Mouse (Mus musculus): ENCODE measurements at regions not wholly inside any gene's neighbourhood (a gene's known extent, or its start where the extent isn't known, plus 50 kb on each side); places are given as distances from the start of the nearest gene placed in this dataset.

GRCm38 (mm10) chr5:77483053-77483717, 75.3 kb upstream of the Igfbp7 start:
- no peak for DNase-seq (ENCODE audit: low spot score)

GRCm38 (mm10) chr5:77481811-77482210, 74.0 kb upstream of the Igfbp7 start:
- no peak for DNase-seq (ENCODE audit: low spot score)

DNA sequence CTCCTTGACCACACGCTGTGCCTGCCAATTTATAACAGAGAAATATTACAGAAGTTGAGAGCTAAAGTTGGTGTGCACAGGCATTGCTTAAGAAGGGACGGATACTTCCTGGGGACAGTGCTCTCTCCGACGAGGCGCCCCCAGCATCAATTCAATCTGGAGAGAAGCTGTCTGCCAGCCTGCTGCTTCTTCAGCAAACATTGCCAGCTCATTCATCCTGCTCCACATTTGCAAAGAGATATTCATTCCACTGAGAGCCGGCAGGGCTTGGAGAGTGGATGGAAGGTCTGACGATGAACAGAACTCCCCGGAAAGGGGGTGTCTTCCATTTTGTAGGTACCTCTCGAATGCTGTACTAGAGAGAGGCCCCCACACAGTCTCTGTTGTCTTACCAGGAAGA, 70.0 kb upstream of the Igfbp7 start:
- no peak for DNase-seq (ENCODE audit: low spot score)

- DNase-seq (ENCODE audit: low spot score) = no peak
Observed at GRCm38 (mm10) chr5:77473896-77474486, 66.2 kb upstream of the Igfbp7 start.

- DNase-seq (ENCODE audit: low spot score) = no peak
Observed at GRCm38 (mm10) chr5:77469236-77469766, 61.5 kb upstream of the Igfbp7 start.

DNA sequence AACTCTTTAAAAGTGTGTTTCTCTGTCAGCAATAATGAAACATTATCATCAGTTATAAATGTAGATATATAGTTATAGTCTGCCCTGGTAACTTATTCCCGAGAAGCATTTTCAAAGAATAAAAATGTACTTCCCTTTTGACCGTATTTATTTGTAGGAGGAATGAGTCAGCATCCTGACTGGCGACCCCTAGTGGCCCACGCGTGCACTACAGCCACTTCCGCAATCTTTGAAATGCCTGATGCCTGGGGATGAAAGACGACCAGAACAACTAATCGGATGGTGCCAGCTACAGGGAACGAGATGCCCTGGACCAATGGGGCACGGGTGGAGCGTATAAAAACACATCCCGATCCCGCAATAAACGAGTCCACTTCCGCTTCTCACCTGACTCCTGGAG, 60.6 kb upstream of the Igfbp7 start:
- DNase-seq (ENCODE audit: low spot score) = peak; percentile 70

DNA sequence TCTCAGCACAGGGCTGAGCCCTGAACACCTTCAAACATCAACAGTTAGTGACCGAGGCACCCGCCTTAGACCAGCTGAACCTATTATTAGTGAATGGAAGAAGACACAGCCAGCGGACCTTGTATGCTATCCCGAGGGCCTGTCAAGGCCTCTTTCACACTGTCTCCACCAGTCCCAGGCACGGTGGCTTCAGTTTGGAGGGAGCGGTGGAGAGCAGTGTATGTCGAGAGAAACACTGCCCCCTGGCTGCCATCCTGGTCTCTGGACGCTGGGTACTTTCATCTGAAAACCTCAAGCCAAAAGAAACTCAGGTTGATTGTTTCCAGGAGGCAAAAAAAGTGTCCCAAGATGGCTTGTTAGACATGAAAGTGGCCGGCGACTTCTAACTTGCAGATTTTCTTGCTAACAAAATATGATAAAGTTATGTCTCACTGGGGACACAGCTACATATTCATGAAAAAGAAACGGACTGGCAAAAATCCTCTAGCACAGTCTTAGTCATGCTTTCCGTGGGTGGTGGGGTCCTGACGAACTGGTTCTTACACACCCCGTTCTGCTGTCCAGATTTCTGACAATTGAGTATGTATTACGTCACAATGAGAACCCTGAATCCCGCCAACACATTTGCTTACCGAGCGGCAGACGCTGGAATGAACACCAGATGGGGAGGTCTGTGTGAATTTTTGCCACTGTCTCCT, 57.2 kb upstream of the Igfbp7 start:
- peak; percentile 79 for DNase-seq (ENCODE audit: low spot score)

DNA sequence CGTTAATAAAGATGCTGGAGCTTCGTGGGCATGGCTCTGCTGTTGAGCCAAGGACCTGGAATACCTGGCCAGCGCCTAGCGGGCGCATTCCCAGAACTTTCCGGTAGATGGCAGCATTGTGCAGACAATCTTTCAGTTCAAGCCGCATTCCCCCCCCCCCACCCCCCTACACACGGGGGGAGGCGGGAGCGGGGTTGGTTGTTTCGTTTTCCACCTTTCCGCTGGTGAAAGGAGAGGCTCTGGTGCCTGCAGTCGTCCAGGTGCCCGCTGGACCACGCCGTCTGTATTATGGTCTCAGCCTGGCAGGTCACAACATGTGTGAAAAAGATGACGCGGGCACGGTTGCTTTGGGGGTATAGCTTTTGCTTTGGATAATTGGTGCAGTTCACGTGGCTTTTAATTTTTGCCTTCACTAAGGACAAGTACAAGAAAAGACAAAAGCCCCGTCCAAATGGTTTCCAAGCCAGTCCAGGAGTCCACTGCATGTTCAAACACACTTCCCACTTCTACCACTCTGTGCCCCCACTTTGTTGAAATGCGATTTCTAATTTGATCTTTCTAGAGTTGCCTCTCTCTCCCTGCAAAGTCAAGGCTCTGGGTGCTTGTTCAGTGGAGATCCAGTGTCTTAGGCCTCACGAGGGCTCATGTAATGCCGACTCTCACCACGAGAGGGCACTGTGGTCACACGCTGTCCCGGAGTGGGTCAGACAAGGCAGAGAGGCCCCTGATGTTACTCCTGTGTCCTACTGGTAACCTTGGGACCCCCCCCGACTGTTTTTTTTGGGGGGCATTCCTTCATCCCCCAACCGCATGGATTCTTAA, 52.3 kb upstream of the Igfbp7 start:
- DNase-seq (ENCODE audit: low spot score) = peak; percentile 97
